Mouse (Mus musculus) intestine, embryonic 15.5 days (tissue): ENCODE data around the gene 9630041A04Rik. TPM values are rescaled to one million over a fixed set of nuclear protein-coding genes. Genes with fewer than 3 reads are reported as not detected.

Experiments
- ATAC-seq: fragments of 200-750 bp; cut with Nextera tagmentation; 2 replicates; pipeline ENCODE4 v1.8.0; 2017; ENCODE audit warnings: moderate TSS enrichment, moderate library complexity
- H3K27ac ChIP-seq: fragments of 300-500 bp; sonication (generic); 2 replicates; pipeline ENCODE4 v1.5.1; 2015; ENCODE audit warnings: mild to moderate bottlenecking, inconsistent platforms
- H3K27me3 ChIP-seq: fragments of 300-500 bp; sonication (generic); replicated peaks from 2 replicates; pipeline ENCODE4 v1.6.1; 2015; ENCODE audit warnings: inconsistent platforms
- H3K36me3 ChIP-seq: fragments of 300-500 bp; sonication (generic); 2 replicates; pipeline ENCODE4 v1.6.1; 2015; ENCODE audit warnings: inconsistent platforms
- H3K4me1 ChIP-seq: fragments of 300-500 bp; sonication (generic); replicated peaks from 2 replicates; pipeline ENCODE4 v1.6.1; 2015; ENCODE audit warnings: inconsistent platforms
- H3K4me2 ChIP-seq: fragments of 300-500 bp; sonication (generic); replicated peaks from 2 replicates; pipeline ENCODE4 v1.6.1; 2015; ENCODE audit warnings: mild to moderate bottlenecking, inconsistent platforms
- H3K4me3 ChIP-seq: fragments of 300-500 bp; sonication (generic); replicated peaks from 2 replicates; pipeline ENCODE4 v1.5.1; 2015; ENCODE audit warnings: inconsistent platforms
- H3K9ac ChIP-seq: fragments of 300-500 bp; sonication (generic); 2 replicates; pipeline ENCODE4 v1.6.1; 2015; ENCODE audit warnings: inconsistent platforms
- H3K9me3 ChIP-seq: fragments of 300-500 bp; sonication (generic); 2 replicates; pipeline ENCODE4 v1.6.1; 2016; ENCODE audit warnings: inconsistent platforms
- WGBS: fragments of 180-500 bp; shearing (Covaris S2); methylation state at CpG from one replicate; pipeline ENCODE4 v1.1.7; 2015; 5-methylcytosine and 5-hydroxymethylcytosine counted together
- polyA plus RNA-seq: library from polyadenylated mRNA; unstranded; fragments of >200 nt; fragmentation: Nextera tagmentation; extraction: Ambion mirVana; gene quantifications from 2 replicates; pipeline ENCODE4 v1.2.1, GENCODE M21; 2015

Gene 9630041A04Rik
- polyA plus RNA-seq, 1 experiment from 2014 or later = 0.15 TPM

GRCm38 (mm10) chr9:101972314-101972713, 110.7 kb downstream of the 9630041A04Rik start:
- Histone ChIP-seq H3K9me3 (no peaks in the 10 kb centered on the region), H3K4me3 (no peak overlapping the region), H3K27me3 (no peaks in the 10 kb centered on the region), H3K36me3 (no peaks in the 10 kb centered on the region), H3K4me1 (no peaks in the 10 kb centered on the region), H3K4me2 (no peak overlapping the region), H3K9ac (no peak overlapping the region), H3K27ac (no peak overlapping the region)
- no peak for ATAC-seq
- 78% methylated on average over 8 of the region's 8 CpGs for WGBS

GRCm38 (mm10) chr9:101976884-101977465, 115.3 kb downstream of the 9630041A04Rik start:
- no peak overlapping the region for H3K27ac ChIP-seq
- H3K27me3 ChIP-seq = no peaks in the 10 kb centered on the region
- no peak overlapping the region for H3K4me2 ChIP-seq
- no peak overlapping the region for H3K9ac ChIP-seq
- H3K4me3 ChIP-seq = no peak overlapping the region
- no peaks in the 10 kb centered on the region for H3K4me1 ChIP-seq
- no peak for ATAC-seq
- WGBS = 94% methylated on average over 4 of the region's 4 CpGs
- H3K9me3 ChIP-seq = no peaks in the 10 kb centered on the region
- H3K36me3 ChIP-seq = no peaks in the 10 kb centered on the region

GRCm38 (mm10) chr9:101981161-101981560, 119.5 kb downstream of the 9630041A04Rik start:
- no peak overlapping the region for H3K27ac ChIP-seq
- H3K4me2 ChIP-seq = no peak overlapping the region
- no peaks in the 10 kb centered on the region for H3K36me3 ChIP-seq
- H3K9me3 ChIP-seq = no peaks in the 10 kb centered on the region
- no peak overlapping the region for H3K9ac ChIP-seq
- ATAC-seq = no peak
- 92% methylated on average over 2 of the region's 2 CpGs for WGBS
- no peaks in the 10 kb centered on the region for H3K27me3 ChIP-seq
- H3K4me1 ChIP-seq = no peaks in the 10 kb centered on the region
- no peak overlapping the region for H3K4me3 ChIP-seq

- ATAC-seq = no peak
- no peaks in the 10 kb centered on the region for H3K4me1 ChIP-seq
- no peak overlapping the region for H3K4me2 ChIP-seq
- no peaks in the 10 kb centered on the region for H3K27me3 ChIP-seq
- H3K9ac ChIP-seq = no peak overlapping the region
- no peaks in the 10 kb centered on the region for H3K36me3 ChIP-seq
- 68% methylated on average over 7 of the region's 7 CpGs for WGBS
- H3K9me3 ChIP-seq = no peaks in the 10 kb centered on the region
- H3K27ac ChIP-seq = no peak overlapping the region
- no peak overlapping the region for H3K4me3 ChIP-seq
Measured at GRCm38 (mm10) chr9:101982378-101982777, 120.7 kb downstream of the 9630041A04Rik start.

GRCm38 (mm10) chr9:101986910-101987309, 125.3 kb downstream of the 9630041A04Rik start:
- H3K9ac ChIP-seq = no peak overlapping the region
- no peak for ATAC-seq
- no peaks in the 10 kb centered on the region for H3K9me3 ChIP-seq
- WGBS = 90% methylated on average over 2 of the region's 2 CpGs
- no peak overlapping the region for H3K4me3 ChIP-seq
- H3K36me3 ChIP-seq = no peaks in the 10 kb centered on the region
- H3K4me1 ChIP-seq = no peaks in the 10 kb centered on the region
- no peak overlapping the region for H3K4me2 ChIP-seq
- H3K27me3 ChIP-seq = no peaks in the 10 kb centered on the region
- no peak overlapping the region for H3K27ac ChIP-seq

GRCm38 (mm10) chr9:101990032-101990431, 128.4 kb downstream of the 9630041A04Rik start:
- H3K27ac ChIP-seq = no peak overlapping the region
- H3K27me3 ChIP-seq = no peaks in the 10 kb centered on the region
- no peaks in the 10 kb centered on the region for H3K9me3 ChIP-seq
- H3K4me3 ChIP-seq = no peak overlapping the region
- H3K4me1 ChIP-seq = no peaks in the 10 kb centered on the region
- no peak for ATAC-seq
- no peak overlapping the region for H3K4me2 ChIP-seq
- no peak overlapping the region for H3K9ac ChIP-seq
- 77% methylated on average over 6 of the region's 6 CpGs for WGBS
- H3K36me3 ChIP-seq = no peaks in the 10 kb centered on the region

- H3K4me1 ChIP-seq = no peaks in the 10 kb centered on the region
- H3K9ac ChIP-seq = no peak overlapping the region
- H3K9me3 ChIP-seq = no peaks in the 10 kb centered on the region
- 81% methylated on average over 12 of the region's 12 CpGs for WGBS
- no peaks in the 10 kb centered on the region for H3K27me3 ChIP-seq
- H3K4me3 ChIP-seq = no peak overlapping the region
- H3K4me2 ChIP-seq = no peak overlapping the region
- ATAC-seq = no peak
- H3K36me3 ChIP-seq = no peaks in the 10 kb centered on the region
- H3K27ac ChIP-seq = no peak overlapping the region
Measured at GRCm38 (mm10) chr9:101990836-101991235, 129.2 kb downstream of the 9630041A04Rik start.
